Comparison of ENCODE assay signal across 10 mouse cellular contexts in genomic region chr11:66899426-66899825, GRCm38 (mm10). TPM values are rescaled to one million over a fixed set of nuclear protein-coding genes. Genes with fewer than 3 reads are reported as not detected.
DNase-seq lines count a peak whose midpoint lies in the region; ATAC-seq and TF ChIP-seq lines count a peak whose summit lies in the region.
"Had no signal": no experiment of that assay in that cellular context is flagged by ENCODE, and none has a peak within 500 bp of the region (broad histone marks: within the 10 kb centered on the region; RNA-seq: fewer than 3 reads in every experiment).

No protein-coding gene starts in this region.

- no peak overlapping the region for H3K9ac ChIP-seq in intestine, embryonic 14.5 days (ENCODE audit: low read length)
- no peak overlapping the region for H3K9ac ChIP-seq in intestine, embryonic 16.5 days (ENCODE audit: low read depth, low read length)
- H3K9ac ChIP-seq in midbrain, embryonic 16.5 days (ENCODE audit: low read depth, low read length): no peak overlapping the region
- H3K9ac ChIP-seq: embryonic facial prominence, embryonic 13.5 days had no signal

- peak; percentile 68; the same call in 1 of the 2 replicates for TF ChIP-seq CTCF in testis, adult 2 months (IDR thresholded peaks at IDR 0.05; ENCODE audit: control insufficient read depth, insufficient read depth, insufficient replicate concordance, low read depth, low read length)

- H3K4me3 ChIP-seq in intestine, embryonic 14.5 days (ENCODE audit: low read depth, low read length): no peak overlapping the region
- H3K4me3 ChIP-seq in intestine, embryonic 16.5 days (ENCODE audit: low read length): no peak overlapping the region
- H3K4me3 ChIP-seq in midbrain, embryonic 16.5 days (ENCODE audit: low read depth, low read length): no peak overlapping the region
- H3K4me3 ChIP-seq in testis, adult 2 months (ENCODE audit: control insufficient read depth, low read depth, low read length): no peak overlapping the region
- H3K4me3 ChIP-seq: embryonic facial prominence, embryonic 13.5 days; myocyte had no signal

- H3K4me2 ChIP-seq in intestine, embryonic 14.5 days (ENCODE audit: low read length): no peak overlapping the region
- H3K4me2 ChIP-seq in intestine, embryonic 16.5 days (ENCODE audit: low read depth, low read length): no peak overlapping the region
- H3K4me2 ChIP-seq in midbrain, embryonic 16.5 days (ENCODE audit: low read length): no peak overlapping the region
- H3K4me2 ChIP-seq: embryonic facial prominence, embryonic 13.5 days had no signal

- H3K27me3 ChIP-seq in intestine, embryonic 14.5 days (replicated peaks; ENCODE audit: control insufficient read depth, insufficient read depth, low read length): no peaks in the 10 kb centered on the region
- no peaks in the 10 kb centered on the region for H3K27me3 ChIP-seq in intestine, embryonic 16.5 days (replicated peaks; ENCODE audit: control insufficient read depth, insufficient read depth, low read length)
- no peaks in the 10 kb centered on the region for H3K27me3 ChIP-seq in midbrain, embryonic 16.5 days (ENCODE audit: control insufficient read depth, insufficient read depth, low read depth, low read length)
- H3K27me3 ChIP-seq in testis, adult 2 months (ENCODE audit: control insufficient read depth, insufficient read depth, low read length): no peaks in the 10 kb centered on the region
- H3K27me3 ChIP-seq: embryonic facial prominence, embryonic 13.5 days had no signal

- 19% methylated on average over 7 of the region's 7 CpGs for WGBS in intestine, embryonic 14.5 days
- 19% methylated on average over 7 of the region's 7 CpGs for WGBS in intestine, embryonic 16.5 days
- 19% methylated on average over 7 of the region's 7 CpGs for WGBS in midbrain, embryonic 16.5 days

- no peak for TF ChIP-seq POLR2A in testis, adult 2 months (IDR thresholded peaks at IDR 0.05; ENCODE audit: control insufficient read depth, low read depth, low read length)

- DNase-seq in intestine, embryonic 14.5 days (ENCODE audit: low spot score): peak; percentile 85
- peak; percentile 80 for DNase-seq in adrenal gland, postnatal 10 days
- DNase-seq in embryo, embryonic 10.5 days (ENCODE audit: low spot score): peak; percentile 83
- DNase-seq in left cerebral cortex, adult 18-20 months (ENCODE audit: low spot score in 2 of 2): peak; percentile 68 to 81

- H3K9me3 ChIP-seq in intestine, embryonic 14.5 days (ENCODE audit: control insufficient read depth, low read length): peaks cover 3% of the 10 kb centered on the region; the same call in 1 of the 2 replicates
- H3K9me3 ChIP-seq in intestine, embryonic 16.5 days (ENCODE audit: control insufficient read depth, low read length): no peaks in the 10 kb centered on the region
- no peaks in the 10 kb centered on the region; the same call in 1 of the 2 replicates for H3K9me3 ChIP-seq in midbrain, embryonic 16.5 days (replicated peaks; ENCODE audit: control insufficient read depth, low read length, poor library complexity, severe bottlenecking)
- H3K9me3 ChIP-seq: embryonic facial prominence, embryonic 13.5 days had no signal

- no peaks in the 10 kb centered on the region for H3K36me3 ChIP-seq in intestine, embryonic 14.5 days (ENCODE audit: control insufficient read depth, insufficient read depth, low read length)
- H3K36me3 ChIP-seq in intestine, embryonic 16.5 days (ENCODE audit: control insufficient read depth, insufficient read depth, low read length): no peaks in the 10 kb centered on the region
- H3K36me3 ChIP-seq in midbrain, embryonic 16.5 days (ENCODE audit: control insufficient read depth, insufficient read depth, low read length): no peaks in the 10 kb centered on the region
- H3K36me3 ChIP-seq in testis, adult 2 months (ENCODE audit: control insufficient read depth, insufficient read depth, low read length): no peaks in the 10 kb centered on the region
- H3K36me3 ChIP-seq: embryonic facial prominence, embryonic 13.5 days had no signal

- no peaks in the 10 kb centered on the region for H3K4me1 ChIP-seq in intestine, embryonic 14.5 days (replicated peaks; ENCODE audit: control insufficient read depth, insufficient read depth, low read length)
- no peaks in the 10 kb centered on the region for H3K4me1 ChIP-seq in intestine, embryonic 16.5 days (ENCODE audit: control insufficient read depth, insufficient read depth, low read length)
- H3K4me1 ChIP-seq in midbrain, embryonic 16.5 days (ENCODE audit: control insufficient read depth, insufficient read depth, low read length): no peaks in the 10 kb centered on the region
- no peaks in the 10 kb centered on the region for H3K4me1 ChIP-seq in testis, adult 2 months (ENCODE audit: control insufficient read depth, insufficient read depth, low read length)
- H3K4me1 ChIP-seq: embryonic facial prominence, embryonic 13.5 days had no signal

- ATAC-seq in intestine, embryonic 14.5 days (replicated peaks; ENCODE audit: low FRiP score, low TSS enrichment, low read depth): 0 out of 2 replicates have a peak, but pooled peaks have one; percentile 27
- no peak for ATAC-seq in intestine, embryonic 16.5 days
- peak; percentile 78 to 79 for ATAC-seq in hematopoietic stem cell, adult 5-6 weeks (replicated peaks in 1 of 2; ENCODE audit: insufficient read depth in 1 of 2, low FRiP score in 2 of 2, low TSS enrichment in 1 of 2, low read depth in 1 of 2, poor library complexity in 2 of 2, severe bottlenecking in 2 of 2)
- ATAC-seq in midbrain, embryonic 16.5 days: peak; percentile 36; the same call in 1 of the 2 replicates

- H3K27ac ChIP-seq in intestine, embryonic 14.5 days (ENCODE audit: low read depth): no peak overlapping the region
- H3K27ac ChIP-seq in intestine, embryonic 16.5 days (ENCODE audit: low read length): no peak overlapping the region
- no peak overlapping the region for H3K27ac ChIP-seq in midbrain, embryonic 16.5 days (ENCODE audit: low read length)
- H3K27ac ChIP-seq in testis, adult 2 months (ENCODE audit: control insufficient read depth, insufficient read depth, low read depth, low read length): no peak overlapping the region
- H3K27ac ChIP-seq: embryonic facial prominence, embryonic 13.5 days had no signal

RNA-seq across cellular contexts. Expression of gene Pirt, which starts 12.4 kb away (rescaled TPM):
- polyA plus RNA-seq in intestine, embryonic 14.5 days (2014; fragmentation: Nextera tagmentation; extraction: Ambion mirVana): 5.6 and 6.0 TPM in 2 replicates
- polyA plus RNA-seq in intestine, embryonic 16.5 days (2015; fragmentation: Nextera tagmentation; extraction: Ambion mirVana): 6.7 and 6.8 TPM in 2 replicates
- total RNA-seq in adrenal gland, postnatal 10 days (2021): 10 to 100 TPM in 1 of 2 experiments, 1 to 10 TPM in 1; 9.6 to 15.7 TPM
- not detected in 2 replicates for total RNA-seq in hematopoietic stem cell, adult 5-6 weeks (2017)
- under 1 TPM; 0.07 to 0.28 TPM for total RNA-seq in left cerebral cortex, adult 18-20 months (2021)
- polyA plus RNA-seq in midbrain, embryonic 16.5 days (2015; fragmentation: Nextera tagmentation; extraction: Ambion mirVana): 0.82 and 1.4 TPM in 2 replicates
- polyA plus RNA-seq in testis, adult 2 months (2012; rRNA removed): 0.04 TPM in 1 of 2 replicates, not detected in the other
- polyA plus RNA-seq: myocyte had no signal

RNA-seq across cellular contexts. Expression of gene Tmem238l, which starts 57.0 kb away (rescaled TPM):
- 0.67 and 0.68 TPM in 2 replicates for polyA plus RNA-seq in intestine, embryonic 14.5 days (2014; fragmentation: Nextera tagmentation; extraction: Ambion mirVana)
- polyA plus RNA-seq in intestine, embryonic 16.5 days (2015; fragmentation: Nextera tagmentation; extraction: Ambion mirVana): 2.2 and 2.8 TPM in 2 replicates
- not detected for total RNA-seq in adrenal gland, postnatal 10 days (2021)
- total RNA-seq in hematopoietic stem cell, adult 5-6 weeks (2017): not detected in 2 replicates
- total RNA-seq in left cerebral cortex, adult 18-20 months (2021): not detected
- polyA plus RNA-seq in midbrain, embryonic 16.5 days (2015; fragmentation: Nextera tagmentation; extraction: Ambion mirVana): not detected in 2 replicates
- polyA plus RNA-seq in testis, adult 2 months (2012; rRNA removed): 3.0 TPM in 1 of 2 replicates, not detected in the other
- polyA plus RNA-seq: embryonic facial prominence, embryonic 13.5 days; myocyte had no signal
